Mouse (Mus musculus) heart, adult 11 months (tissue): Measurements from ENCODE around the gene Rnf169.
A peak's percentile ranks its signal among the peaks of the same experiment; 100 is the strongest.

ENCODE experiments used
- DNase-seq: peaks from one replicate; pipeline ENCODE4 v3.0.0; 2022

Gene Rnf169

GRCm38 (mm10) chr7:99980132-99980591 is at the start of gene Rnf169:
Gene Rnf169 (minus strand): TSS chr7:99980448.
- peak; percentile 100 for DNase-seq

GRCm38 (mm10) chr7:100029307-100029706 is 49.1 kb upstream of the Rnf169 start:
- no peak for DNase-seq

GRCm38 (mm10) chr7:100027353-100027752 is 47.1 kb upstream of the Rnf169 start:
- DNase-seq: no peak

- no peak for DNase-seq
Observed at GRCm38 (mm10) chr7:100017056-100017455, 36.8 kb upstream of the Rnf169 start.

GRCm38 (mm10) chr7:100014123-100014600 is 33.9 kb upstream of the Rnf169 start:
- DNase-seq: peak; percentile 92

GRCm38 (mm10) chr7:100012515-100012914 is 32.3 kb upstream of the Rnf169 start:
- no peak for DNase-seq

GRCm38 (mm10) chr7:100012085-100012484 is 31.8 kb upstream of the Rnf169 start:
- DNase-seq: no peak

- peak; percentile 92 for DNase-seq
Observed at GRCm38 (mm10) chr7:100010711-100011110, 30.5 kb upstream of the Rnf169 start.

GRCm38 (mm10) chr7:100009640-100010039 is 29.4 kb upstream of the Rnf169 start:
- peak; percentile 93 for DNase-seq

- DNase-seq: no peak
Observed at GRCm38 (mm10) chr7:100008765-100009164, 28.5 kb upstream of the Rnf169 start.

GRCm38 (mm10) chr7:100006411-100006810 is 26.2 kb upstream of the Rnf169 start:
- DNase-seq: no peak

- DNase-seq: peak; percentile 93
Observed at GRCm38 (mm10) chr7:100005790-100006189, 25.5 kb upstream of the Rnf169 start, which contains the start of gene Chrdl2. Gene Chrdl2 (plus strand): TSS chr7:100006172.

GRCm38 (mm10) chr7:100003781-100004180 is 23.5 kb upstream of the Rnf169 start:
- no peak for DNase-seq

- DNase-seq: no peak
Observed at GRCm38 (mm10) chr7:99998668-99999067, 18.4 kb upstream of the Rnf169 start.

- DNase-seq: no peak
Observed at GRCm38 (mm10) chr7:99995186-99995585, 14.9 kb upstream of the Rnf169 start.

GRCm38 (mm10) chr7:99993159-99993558 is 12.9 kb upstream of the Rnf169 start:
- DNase-seq: peak; percentile 61

GRCm38 (mm10) chr7:99990990-99991707 is 10.9 kb upstream of the Rnf169 start:
- DNase-seq: peak; percentile 69

GRCm38 (mm10) chr7:99989844-99990760 is 9.9 kb upstream of the Rnf169 start:
- peak; percentile 72 for DNase-seq

- DNase-seq: peak; percentile 93
Observed at GRCm38 (mm10) chr7:99988725-99989124, 8.5 kb upstream of the Rnf169 start.

GRCm38 (mm10) chr7:99982256-99983242 is 2.3 kb upstream of the Rnf169 start:
- DNase-seq: no peak

GRCm38 (mm10) chr7:99981311-99981710 is 1.1 kb upstream of the Rnf169 start:
- peak; percentile 92 for DNase-seq

GRCm38 (mm10) chr7:99979546-99980131 is 609 bp downstream of the Rnf169 start:
- DNase-seq: peak; percentile 96
